Mouse (Mus musculus) hindbrain, embryonic 13.5 days (tissue): Measurements from ENCODE around the gene Bpi. TPM values are rescaled to one million over a fixed set of nuclear protein-coding genes. Genes with fewer than 3 reads are reported as not detected.

Experiments used
- ATAC-seq: fragments of 200-750 bp; cut with Nextera tagmentation; 2 replicates; pipeline ENCODE4 v1.8.0; 2017; ENCODE audit warnings: moderate TSS enrichment; ENCODE audit not compliant: low FRiP score
- H3K27ac ChIP-seq: fragments of 300-500 bp; sonication (generic); 2 replicates; pipeline ENCODE4 v1.5.1; 2015; ENCODE audit warnings: inconsistent platforms, mild to moderate bottlenecking, moderate library complexity
- H3K27me3 ChIP-seq: fragments of 300-500 bp; sonication (generic); 2 replicates; pipeline ENCODE4 v1.6.1; 2015; ENCODE audit warnings: mild to moderate bottlenecking, inconsistent platforms
- H3K36me3 ChIP-seq: fragments of 300-500 bp; sonication (generic); 2 replicates; pipeline ENCODE4 v1.6.1; 2015; ENCODE audit warnings: mild to moderate bottlenecking, inconsistent platforms
- H3K4me1 ChIP-seq: fragments of 300-500 bp; sonication (generic); replicated peaks from 2 replicates; pipeline ENCODE4 v1.6.1; 2015; ENCODE audit warnings: inconsistent platforms
- H3K4me2 ChIP-seq: fragments of 300-500 bp; sonication (generic); 2 replicates; pipeline ENCODE4 v1.6.1; 2015; ENCODE audit warnings: inconsistent platforms, mild to moderate bottlenecking, moderate library complexity
- H3K4me3 ChIP-seq: fragments of 300-500 bp; sonication (generic); 2 replicates; pipeline ENCODE4 v1.5.1; 2015; ENCODE audit warnings: mild to moderate bottlenecking, inconsistent platforms
- H3K9ac ChIP-seq: fragments of 300-500 bp; sonication (generic); 2 replicates; pipeline ENCODE4 v1.6.1; 2015; ENCODE audit warnings: mild to moderate bottlenecking, inconsistent platforms
- H3K9me3 ChIP-seq: fragments of 300-500 bp; sonication (generic); 2 replicates; pipeline ENCODE4 v1.6.1; 2016; ENCODE audit warnings: inconsistent platforms
- WGBS: fragments of 180-500 bp; shearing (Covaris S2); methylation state at CpG from one replicate; pipeline ENCODE4 v1.1.7; 2015; 5-methylcytosine and 5-hydroxymethylcytosine counted together
- polyA plus RNA-seq: library from polyadenylated mRNA; unstranded; fragments of >200 nt; fragmentation: Nextera tagmentation; extraction: Ambion mirVana; gene quantifications from 2 replicates; pipeline ENCODE4 v1.2.1, GENCODE M21; 2015

Bpi gene
- polyA plus RNA-seq, 1 experiment from 2014 or later = not detected

- 54% methylated on average over 13 of the region's 13 CpGs for WGBS
Measured at GRCm38 (mm10) chr2:158305948-158306695, 48.2 kb downstream of the Bpi start, which contains the start of gene Lbp. Gene Lbp, plus strand, starts transcription at chr2:158306493.

GRCm38 (mm10) chr2:158306696-158307049, 48.8 kb downstream of the Bpi start:
- WGBS = 35% methylated on average over 6 of the region's 6 CpGs
- H3K4me3 ChIP-seq = no peak overlapping the region
- no peak overlapping the region for H3K9ac ChIP-seq
- H3K27ac ChIP-seq = peak overlapping the region; percentile 32; the same call in 1 of the 2 replicates
- no peaks in the 10 kb centered on the region for H3K36me3 ChIP-seq
- H3K27me3 ChIP-seq = no peaks in the 10 kb centered on the region
- no peak overlapping the region for H3K4me2 ChIP-seq
- no peak for ATAC-seq
- H3K4me1 ChIP-seq = 0 out of 2 replicates have a peak, but pooled peaks cover 3% of the 10 kb centered on the region
- no peaks in the 10 kb centered on the region for H3K9me3 ChIP-seq

More at GRCm38 (mm10) chr2:158305948-158306695, 48.2 kb downstream of the Bpi start, which contains the start of gene Lbp:
- H3K9me3 ChIP-seq = no peaks in the 10 kb centered on the region
- H3K4me3 ChIP-seq = no peak within 1 kb of the TSS
- no peaks in the 10 kb centered on the region for H3K27me3 ChIP-seq
- H3K4me2 ChIP-seq = no peak within 1 kb of the TSS
- H3K4me1 ChIP-seq = 0 out of 2 replicates have a peak, but pooled peaks cover 3% of the 10 kb centered on the region
- H3K9ac ChIP-seq = no peak within 1 kb of the TSS
- H3K27ac ChIP-seq = peak within 1 kb of the TSS; percentile 32; the same call in 1 of the 2 replicates
- ATAC-seq = no peak
- H3K36me3 ChIP-seq = no peaks in the 10 kb centered on the region

DNA sequence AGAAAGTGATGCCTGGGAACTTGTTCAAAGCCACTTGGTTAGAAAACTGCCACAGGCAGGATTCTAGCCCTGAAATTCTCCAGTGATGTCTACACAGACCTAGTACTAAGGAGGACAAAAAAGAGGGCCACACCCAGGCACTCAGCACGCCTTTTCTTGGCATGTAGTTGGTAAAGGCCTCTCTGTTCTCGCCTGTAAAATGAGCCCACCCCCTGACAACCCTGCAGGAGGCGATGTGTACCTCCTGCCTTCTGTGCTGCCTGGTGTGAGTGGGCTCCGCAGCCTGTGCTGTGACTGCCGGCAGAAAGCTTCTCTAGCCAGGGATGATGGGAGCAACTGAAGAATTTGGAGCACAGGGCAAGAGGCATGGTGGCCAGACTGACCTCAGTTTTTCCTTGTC, 50.4 kb downstream of the Bpi start:
- Histone ChIP-seq H3K4me3 (no peak overlapping the region), H3K4me1 (0 out of 2 replicates have a peak, but pooled peaks cover 3% of the 10 kb centered on the region), H3K4me2 (no peak overlapping the region), H3K27ac (no peak overlapping the region), H3K36me3 (no peaks in the 10 kb centered on the region), H3K27me3 (no peaks in the 10 kb centered on the region), H3K9ac (no peak overlapping the region), H3K9me3 (no peaks in the 10 kb centered on the region)
- no peak for ATAC-seq
- WGBS = 54% methylated on average over 5 of the region's 5 CpGs

- 87% methylated on average over 1 of the region's 1 CpGs for WGBS
- no peak for ATAC-seq
Measured at GRCm38 (mm10) chr2:158313089-158313488, 55.2 kb downstream of the Bpi start.

DNA sequence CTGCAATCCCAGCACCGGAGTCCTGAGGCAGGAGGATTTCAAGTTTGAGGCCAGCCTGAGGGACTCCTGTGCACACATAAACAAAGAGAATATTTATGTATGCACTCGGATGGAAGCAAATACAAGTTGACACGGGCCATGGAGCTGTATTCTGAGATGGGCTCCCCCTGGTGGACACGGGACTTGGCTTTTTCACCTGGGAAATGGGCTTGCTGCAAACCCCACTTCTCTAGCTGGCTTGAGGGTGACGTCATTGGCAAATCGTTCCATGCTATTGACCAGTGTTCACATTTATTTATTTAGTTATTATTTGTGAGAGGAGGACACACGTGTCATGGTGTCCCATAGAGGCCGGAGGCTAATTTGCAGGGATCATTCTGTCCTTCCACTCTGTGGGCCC, 58.5 kb downstream of the Bpi start:
- Histone ChIP-seq H3K4me3 (no peak overlapping the region), H3K9ac (no peak overlapping the region), H3K27ac (no peak overlapping the region), H3K4me1 (peaks cover 8% of the 10 kb centered on the region), H3K27me3 (no peaks in the 10 kb centered on the region), H3K36me3 (no peaks in the 10 kb centered on the region), H3K4me2 (no peak overlapping the region), H3K9me3 (no peaks in the 10 kb centered on the region)
- WGBS = 70% methylated on average over 8 of the region's 8 CpGs
- ATAC-seq = no peak

More at GRCm38 (mm10) chr2:158313089-158313488, 55.2 kb downstream of the Bpi start:
- H3K27ac ChIP-seq = no peak overlapping the region
- no peaks in the 10 kb centered on the region for H3K9me3 ChIP-seq
- H3K4me1 ChIP-seq = peaks cover 8% of the 10 kb centered on the region
- H3K4me3 ChIP-seq = no peak overlapping the region
- no peak overlapping the region for H3K4me2 ChIP-seq
- H3K9ac ChIP-seq = no peak overlapping the region
- no peaks in the 10 kb centered on the region for H3K36me3 ChIP-seq
- no peaks in the 10 kb centered on the region for H3K27me3 ChIP-seq

GRCm38 (mm10) chr2:158317026-158317425, 59.1 kb downstream of the Bpi start:
- H3K9ac ChIP-seq = no peak overlapping the region; the same call in 1 of the 2 replicates
- H3K27ac ChIP-seq = no peak overlapping the region
- no peak overlapping the region for H3K4me2 ChIP-seq
- 12% methylated on average over 5 of the region's 5 CpGs for WGBS
- peak; percentile 65; the same call in 1 of the 2 replicates for ATAC-seq
- no peaks in the 10 kb centered on the region for H3K27me3 ChIP-seq
- no peaks in the 10 kb centered on the region for H3K36me3 ChIP-seq
- H3K9me3 ChIP-seq = no peaks in the 10 kb centered on the region
- H3K4me1 ChIP-seq = peaks cover 8% of the 10 kb centered on the region
- H3K4me3 ChIP-seq = no peak overlapping the region

DNA sequence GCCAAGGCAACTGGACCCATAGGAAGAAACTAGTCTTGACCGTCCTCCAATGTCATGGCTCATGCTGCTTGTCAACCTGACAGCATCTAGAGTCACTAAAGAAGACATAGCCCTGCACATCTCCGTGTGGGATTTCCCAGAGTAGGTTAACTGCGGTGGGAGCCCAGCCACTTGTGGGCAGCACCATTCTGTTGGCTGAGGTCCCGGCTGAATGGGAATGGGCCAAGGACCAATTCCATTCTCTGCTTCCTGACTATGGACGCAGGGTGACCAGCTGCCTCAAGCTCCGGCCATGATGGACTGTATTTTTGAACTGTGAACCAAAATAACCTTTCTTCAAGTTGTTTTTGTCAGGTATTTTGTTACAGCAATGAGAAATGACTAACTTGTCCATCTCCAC, 63.7 kb downstream of the Bpi start:
- no peaks in the 10 kb centered on the region for H3K27me3 ChIP-seq
- H3K9me3 ChIP-seq = no peaks in the 10 kb centered on the region
- no peak overlapping the region for H3K4me3 ChIP-seq
- ATAC-seq = no peak
- 86% methylated on average over 6 of the region's 6 CpGs for WGBS
- peaks cover 16% of the 10 kb centered on the region for H3K4me1 ChIP-seq
- no peak overlapping the region for H3K9ac ChIP-seq
- H3K27ac ChIP-seq = no peak overlapping the region
- no peak overlapping the region for H3K4me2 ChIP-seq
- no peaks in the 10 kb centered on the region for H3K36me3 ChIP-seq

- no peaks in the 10 kb centered on the region for H3K36me3 ChIP-seq
- ATAC-seq = no peak
- 77% methylated on average over 3 of the region's 3 CpGs for WGBS
Measured at GRCm38 (mm10) chr2:158322845-158323244, 65.0 kb downstream of the Bpi start.

DNA sequence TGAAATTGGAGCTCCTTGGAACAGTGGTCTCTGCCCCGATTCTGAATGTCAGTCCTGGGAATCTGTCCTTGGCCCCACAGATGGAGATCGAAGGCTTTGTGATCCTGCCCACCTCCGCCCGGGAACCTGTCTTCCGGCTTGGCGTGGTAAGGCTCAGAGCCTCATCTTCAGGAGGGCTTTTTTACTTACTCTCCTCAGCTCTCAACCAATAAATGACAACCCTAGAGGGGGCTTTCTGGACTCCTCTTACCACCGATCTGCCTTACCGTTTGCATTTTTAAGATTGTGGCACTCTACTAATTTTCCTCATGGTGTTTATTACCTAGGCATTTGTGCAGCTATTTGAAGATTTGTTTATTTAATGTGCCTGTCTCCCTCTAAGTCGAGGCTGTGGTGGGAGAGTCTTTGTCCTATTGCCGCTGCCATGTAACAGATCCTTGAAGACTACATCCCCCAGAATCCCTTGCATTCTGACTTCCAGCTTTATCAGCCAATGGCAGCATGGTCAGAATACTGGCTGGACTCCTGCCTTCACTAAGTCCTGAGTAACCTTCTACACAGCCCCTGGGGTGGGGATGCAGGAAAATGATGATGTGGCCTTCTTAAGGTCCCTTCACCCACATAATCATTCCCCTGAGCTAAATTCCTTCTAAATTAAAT, 66.8 kb downstream of the Bpi start:
- peaks cover 8% of the 10 kb centered on the region for H3K4me1 ChIP-seq
- H3K9me3 ChIP-seq = no peaks in the 10 kb centered on the region
- no peak overlapping the region for H3K9ac ChIP-seq
- 59% methylated on average over 10 of the region's 10 CpGs for WGBS
- H3K4me2 ChIP-seq = no peak overlapping the region
- ATAC-seq = peak; percentile 82
- no peaks in the 10 kb centered on the region for H3K27me3 ChIP-seq
- H3K27ac ChIP-seq = no peak overlapping the region
- H3K4me3 ChIP-seq = no peak overlapping the region
- no peaks in the 10 kb centered on the region for H3K36me3 ChIP-seq

More at GRCm38 (mm10) chr2:158322845-158323244, 65.0 kb downstream of the Bpi start:
- no peak overlapping the region for H3K9ac ChIP-seq
- H3K4me3 ChIP-seq = no peak overlapping the region
- H3K27ac ChIP-seq = no peak overlapping the region
- no peaks in the 10 kb centered on the region for H3K27me3 ChIP-seq
- H3K9me3 ChIP-seq = no peaks in the 10 kb centered on the region
- H3K4me2 ChIP-seq = no peak overlapping the region
- peaks cover 8% of the 10 kb centered on the region for H3K4me1 ChIP-seq

- Histone ChIP-seq H3K27me3 (no peaks in the 10 kb centered on the region), H3K4me3 (no peak overlapping the region), H3K4me1 (peaks cover 8% of the 10 kb centered on the region), H3K9me3 (no peaks in the 10 kb centered on the region), H3K27ac (0 out of 2 replicates have a peak overlapping the region, but pooled peaks have one; percentile 4), H3K4me2 (no peak overlapping the region), H3K9ac (no peak overlapping the region), H3K36me3 (no peaks in the 10 kb centered on the region)
- WGBS = 37% methylated on average over 8 of the region's 8 CpGs
- no peak for ATAC-seq
Measured at GRCm38 (mm10) chr2:158325609-158326008, 67.7 kb downstream of the Bpi start.
